Mouse (Mus musculus) gastrocnemius, adult 8-10 months (tissue): ENCODE results near the gene Fkbp15. TPM values are rescaled to one million over a fixed set of nuclear protein-coding genes. Genes with fewer than 3 reads are reported as not detected.

Source experiments
- total RNA-seq, 4 experiments: library from RNA; stranded (reverse); gene quantifications; 2 replicates each; pipeline ENCODE4 v1.2.4; 2022

The Fkbp15 gene
- total RNA-seq, 4 experiments from 2014 or later: 10.0 to 12.0 (median 10.8) TPM

Other genes with a start within 250 kb of the Fkbp15 start
- not detected for gene Mup21, start 209.7 kb downstream of the Fkbp15 start, total RNA-seq
- 1 to 10 TPM in 2 of 4 experiments, under 1 TPM in 2; 0.56 to 1.1 (median 0.97) TPM for gene Zfp37, start 129.5 kb downstream of the Fkbp15 start, total RNA-seq
- gene Slc31a2, start 98.0 kb downstream of the Fkbp15 start, total RNA-seq: 1 to 10 TPM; 4.9 to 6.7 (median 5.4) TPM
- gene Slc31a1, start 179 bp upstream of the Fkbp15 start, total RNA-seq: 1 to 10 TPM; 7.6 to 9.7 (median 8.5) TPM
- gene Cdc26, start 48.1 kb upstream of the Fkbp15 start, total RNA-seq: 10 to 100 TPM; 51.7 to 57.0 (median 54.6) TPM
- 10 to 100 TPM; 16.9 to 18.2 (median 17.4) TPM for gene Prpf4, start 48.2 kb upstream of the Fkbp15 start, total RNA-seq
- not detected for gene Rnf183, start 74.7 kb upstream of the Fkbp15 start, total RNA-seq
- under 1 TPM; 0.13 to 0.72 (median 0.45) TPM for gene Wdr31, start 110.3 kb upstream of the Fkbp15 start, total RNA-seq
- gene Bspry, start 119.5 kb upstream of the Fkbp15 start, total RNA-seq: not detected
- 1 to 10 TPM in 3 of 4 experiments, under 1 TPM in 1; 0.40 to 1.8 (median 1.3) TPM for gene Hdhd3, start 142.9 kb upstream of the Fkbp15 start, total RNA-seq
- gene Alad, start 159.4 kb upstream of the Fkbp15 start, total RNA-seq: 10 to 100 TPM; 26.1 to 36.7 (median 30.3) TPM
- 10 to 100 TPM; 14.1 to 18.1 (median 15.1) TPM for gene Pole3, start 164.5 kb upstream of the Fkbp15 start, total RNA-seq
- not detected for gene 4933430I17Rik, start 164.8 kb upstream of the Fkbp15 start, total RNA-seq
- gene Rgs3, start 199.3 kb upstream of the Fkbp15 start, total RNA-seq: 1 to 10 TPM; 4.3 to 7.5 (median 5.9) TPM